Mouse (Mus musculus): ENCODE data around the gene Patz1.

DNA sequence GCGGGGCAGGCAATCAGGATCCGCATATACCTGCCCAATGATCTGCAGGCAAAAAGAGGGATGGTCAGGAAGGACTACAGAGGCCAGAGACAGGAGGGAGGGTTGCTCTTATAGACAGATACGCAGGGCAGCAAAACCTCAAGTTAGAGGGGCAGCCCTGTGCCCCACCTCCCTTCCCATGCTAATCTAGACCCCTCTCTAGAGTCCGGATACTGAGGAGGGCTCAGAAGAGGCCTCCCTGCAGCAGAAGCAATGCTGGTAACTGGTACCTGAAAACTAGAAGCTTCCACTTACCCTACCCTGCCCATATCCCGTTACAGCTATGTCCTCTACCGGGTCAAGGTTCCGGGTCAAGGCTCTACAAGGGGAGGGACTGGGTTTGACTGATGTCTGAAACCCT lies 57.7 kb downstream of the Patz1 start:
- TF ChIP-seq CTCF (IDR thresholded peaks at IDR 0.05; ENCODE audit: extremely low read depth, insufficient read depth, low read length) (no peak), POLR2A (IDR thresholded peaks at IDR 0.05; ENCODE audit: extremely low read depth, insufficient read depth, low read length) (no peak)
